ENCODE assay signal across 17 mouse cellular contexts in the genomic region with DNA sequence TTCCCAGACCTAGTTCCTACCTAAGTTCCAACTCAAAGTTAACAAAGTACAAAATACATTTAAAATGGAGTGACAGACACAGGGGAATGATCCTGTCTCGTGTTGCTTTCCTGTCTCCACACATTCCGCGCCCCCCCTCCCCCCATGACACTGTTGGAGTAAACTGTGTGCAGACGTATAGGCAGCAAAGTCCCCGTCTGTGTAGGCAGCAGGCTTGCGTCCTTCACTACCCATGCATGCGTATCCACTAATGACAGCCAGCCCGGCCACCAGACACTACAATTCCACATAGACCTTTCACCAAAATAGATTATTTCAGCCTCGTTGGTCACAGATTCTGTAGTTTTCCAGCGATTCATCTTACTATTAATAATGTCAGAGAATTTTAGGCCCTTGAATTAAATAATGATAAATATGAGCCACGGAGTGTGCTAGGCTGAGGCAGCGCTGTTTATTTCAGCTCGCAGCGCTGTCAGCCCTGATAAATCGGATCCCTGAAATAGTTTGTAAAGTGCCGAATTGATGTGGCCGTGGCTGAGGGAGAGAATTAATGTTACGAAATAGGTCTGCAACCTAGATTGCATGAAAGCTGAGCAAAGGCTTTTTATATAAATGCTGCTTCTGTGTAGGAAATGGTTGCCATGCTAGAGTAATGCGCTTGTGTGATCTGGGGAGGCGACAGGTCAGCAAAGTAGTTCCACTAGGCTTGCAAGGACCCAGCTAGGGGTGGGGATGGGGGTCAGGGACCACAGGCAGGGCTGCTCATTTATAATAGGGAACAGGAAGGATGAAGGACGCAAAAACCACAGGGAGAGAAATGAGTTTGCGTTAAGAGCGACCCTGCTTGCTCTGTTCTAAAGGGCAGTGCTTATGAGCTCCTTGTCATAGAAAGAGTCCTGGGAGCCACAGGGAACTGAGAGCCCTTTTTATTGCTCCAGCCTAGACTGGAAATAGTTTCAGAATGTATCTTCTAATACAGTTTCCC.
DNase-seq lines count a peak whose midpoint lies in the region; ATAC-seq and TF ChIP-seq lines count a peak whose summit lies in the region.
"Had no signal": no experiment of that assay in that cellular context is flagged by ENCODE, and none has a peak within 500 bp of the region (broad histone marks: within the 10 kb centered on the region; RNA-seq: fewer than 3 reads in every experiment).

No protein-coding gene starts in this region.

- intact Hi-C loops in gastrocnemius, adult 2 months (cut with DNase I) = no loop called here

- no peaks in the 10 kb centered on the region for H3K27me3 ChIP-seq in lung, embryonic 14.5 days (ENCODE audit: insufficient read depth, low read length)
- no peaks in the 10 kb centered on the region for H3K27me3 ChIP-seq in hindbrain, embryonic 14.5 days (ENCODE audit: control insufficient read depth, insufficient read depth, low read length)
- H3K27me3 ChIP-seq in neural tube, embryonic 15.5 days (replicated peaks) = no peaks in the 10 kb centered on the region
- H3K27me3 ChIP-seq: limb, embryonic 12.5 days had no signal

- no peak for TF ChIP-seq CTCF in lung, embryonic 14.5 days (IDR thresholded peaks at IDR 0.05; ENCODE audit: low read depth)
- no peak for TF ChIP-seq CTCF in gastrocnemius, adult 2 months (IDR thresholded peaks at IDR 0.05)

- no peaks in the 10 kb centered on the region for H3K4me1 ChIP-seq in lung, embryonic 14.5 days (ENCODE audit: insufficient read depth)
- no peaks in the 10 kb centered on the region for H3K4me1 ChIP-seq in hindbrain, embryonic 14.5 days (replicated peaks; ENCODE audit: control insufficient read depth, insufficient read depth, low read length)
- no peaks in the 10 kb centered on the region for H3K4me1 ChIP-seq in neural tube, embryonic 15.5 days
- H3K4me1 ChIP-seq: limb, embryonic 12.5 days had no signal

- DNase-seq in lung, embryonic 14.5 days = peak; percentile 2
- DNase-seq in lung, postnatal 14 days = no peak
- peak; percentile 10 for DNase-seq in embryo, embryonic 11 days
- DNase-seq in hindbrain, embryonic 14.5 days (ENCODE audit: low spot score) = peak; percentile 47
- DNase-seq in gastrocnemius, adult 2 months = no peak
- DNase-seq in gastrocnemius, adult 8-10 months (ENCODE audit: low spot score in 2 of 2) = no peak
- DNase-seq: cerebellum, adult 18-20 months; gastrocnemius, postnatal 10 days; heart, postnatal 4 days; kidney, adult 8-10 months; liver, postnatal 0 days had no signal

- WGBS in lung, embryonic 14.5 days = 47% methylated on average over 23 of the region's 23 CpGs
- 50% methylated on average over 23 of the region's 23 CpGs for WGBS in hindbrain, embryonic 14.5 days
- WGBS in neural tube, embryonic 15.5 days = 66% methylated on average over 23 of the region's 23 CpGs

- no peak overlapping the region for H3K4me2 ChIP-seq in lung, embryonic 14.5 days
- 0 out of 2 replicates have a peak overlapping the region, but pooled peaks have one; percentile 12 for H3K4me2 ChIP-seq in hindbrain, embryonic 14.5 days (replicated peaks)
- H3K4me2 ChIP-seq in neural tube, embryonic 15.5 days = no peak overlapping the region
- H3K4me2 ChIP-seq: heart, embryonic 11.5 days; limb, embryonic 12.5 days had no signal

- no peaks in the 10 kb centered on the region for H3K9me3 ChIP-seq in lung, embryonic 14.5 days (ENCODE audit: low read depth, low read length)
- no peaks in the 10 kb centered on the region for H3K9me3 ChIP-seq in hindbrain, embryonic 14.5 days (ENCODE audit: control insufficient read depth, low read length)
- no peaks in the 10 kb centered on the region for H3K9me3 ChIP-seq in neural tube, embryonic 15.5 days (replicated peaks)
- H3K9me3 ChIP-seq: limb, embryonic 12.5 days had no signal

- H3K36me3 ChIP-seq in lung, embryonic 14.5 days (ENCODE audit: insufficient read depth) = no peaks in the 10 kb centered on the region
- no peaks in the 10 kb centered on the region for H3K36me3 ChIP-seq in hindbrain, embryonic 14.5 days (replicated peaks; ENCODE audit: control insufficient read depth, insufficient read depth)
- H3K36me3 ChIP-seq in neural tube, embryonic 15.5 days = no peaks in the 10 kb centered on the region
- H3K36me3 ChIP-seq: limb, embryonic 12.5 days had no signal

- no peak overlapping the region for H3K4me3 ChIP-seq in lung, embryonic 14.5 days (ENCODE audit: low read depth, low read length)
- no peak overlapping the region for H3K4me3 ChIP-seq in hindbrain, embryonic 14.5 days (replicated peaks; ENCODE audit: low read length)
- H3K4me3 ChIP-seq in neural tube, embryonic 15.5 days (replicated peaks) = no peak overlapping the region
- H3K4me3 ChIP-seq in gastrocnemius, adult 2 months = no peak overlapping the region
- H3K4me3 ChIP-seq: left cerebral cortex, adult 2 months; limb, embryonic 12.5 days had no signal

- H3K27ac ChIP-seq in lung, embryonic 14.5 days (ENCODE audit: low read depth) = no peak overlapping the region
- H3K27ac ChIP-seq in hindbrain, embryonic 14.5 days = peak overlapping the region; percentile 43; the same call in 1 of the 2 replicates
- H3K27ac ChIP-seq in neural tube, embryonic 15.5 days (replicated peaks) = no peak overlapping the region
- no peak overlapping the region for H3K27ac ChIP-seq in gastrocnemius, adult 2 months
- H3K27ac ChIP-seq: left cerebral cortex, adult 2 months; limb, embryonic 12.5 days had no signal

- no peak overlapping the region for H3K9ac ChIP-seq in lung, embryonic 14.5 days
- no peak overlapping the region for H3K9ac ChIP-seq in hindbrain, embryonic 14.5 days
- no peak overlapping the region for H3K9ac ChIP-seq in neural tube, embryonic 15.5 days (replicated peaks)
- H3K9ac ChIP-seq: limb, embryonic 12.5 days; liver, postnatal 0 days had no signal

- ATAC-seq in lung, embryonic 14.5 days (ENCODE audit: insufficient read depth) = no peak
- no peak; the same call in 1 of the 2 replicates for ATAC-seq in hindbrain, embryonic 14.5 days (ENCODE audit: low FRiP score)
- peak; percentile 14; the same call in 1 of the 2 replicates for ATAC-seq in neural tube, embryonic 15.5 days (ENCODE audit: low FRiP score)
- ATAC-seq in activated CD4-positive, CD25-positive, alpha-beta regulatory T cell, adult 4 months = no peak
- ATAC-seq: CD4-positive, CD25-positive, alpha-beta regulatory T cell, adult 4 months; liver, postnatal 0 days had no signal

Comparison
In these comparisons a context has a peak if more than half of its experiments do, and no peak if none do; other contexts are left out.
1. DNase-seq: peak in lung, embryonic 14.5 days (single experiment), embryo, embryonic 11 days (single experiment) and hindbrain, embryonic 14.5 days (single experiment); none in lung, postnatal 14 days (single experiment), gastrocnemius, adult 2 months (single experiment) and gastrocnemius, adult 8-10 months (0 of 2).